Mouse (Mus musculus) erythroblast, embryonic 14.5 days (primary cell): ENCODE results near the gene D630045J12Rik. TPM values are rescaled to one million over a fixed set of nuclear protein-coding genes. Genes with fewer than 3 reads are reported as not detected.

Experiments
- H3K27me3 ChIP-seq: 2 replicates; pipeline ENCODE4 v1.6.1; 2012; ENCODE audit warnings: inconsistent platforms; ENCODE audit not compliant: control insufficient read depth
- H3K36me3 ChIP-seq: 2 replicates; pipeline ENCODE4 v1.6.1; 2012; ENCODE audit warnings: mild to moderate bottlenecking, inconsistent platforms; ENCODE audit not compliant: control insufficient read depth
- H3K4me1 ChIP-seq: 2 replicates; pipeline ENCODE4 v1.6.1; 2012; ENCODE audit warnings: inconsistent platforms; ENCODE audit not compliant: control insufficient read depth
- H3K4me3 ChIP-seq: replicated peaks from 2 replicates; pipeline ENCODE3; 2012; ENCODE audit warnings: moderate library complexity, mild to moderate bottlenecking, inconsistent platforms
- H3K9me3 ChIP-seq: 2 replicates; pipeline ENCODE4 v1.6.1; 2012; ENCODE audit warnings: low read length, inconsistent platforms, mixed read lengths; ENCODE audit not compliant: control insufficient read depth
- GATA1 ChIP-seq: IDR thresholded peaks from 2 replicates; pipeline ENCODE4 v1.6.1; 2012; ENCODE audit warnings: low read length, inconsistent platforms, mixed read lengths
- TAL1 ChIP-seq: IDR thresholded peaks from 3 replicates; pipeline ENCODE4 v1.6.1; 2012; ENCODE audit warnings: low read length, inconsistent platforms, mixed read lengths
- polyA plus RNA-seq: library from polyadenylated mRNA; stranded (reverse); fragments of >175 nt; gene quantifications from 2 replicates; pipeline ENCODE4 v1.2.3, GENCODE M21; 2012

D630045J12Rik gene
- polyA plus RNA-seq, 1 experiment, result under 0.01 TPM

DNA sequence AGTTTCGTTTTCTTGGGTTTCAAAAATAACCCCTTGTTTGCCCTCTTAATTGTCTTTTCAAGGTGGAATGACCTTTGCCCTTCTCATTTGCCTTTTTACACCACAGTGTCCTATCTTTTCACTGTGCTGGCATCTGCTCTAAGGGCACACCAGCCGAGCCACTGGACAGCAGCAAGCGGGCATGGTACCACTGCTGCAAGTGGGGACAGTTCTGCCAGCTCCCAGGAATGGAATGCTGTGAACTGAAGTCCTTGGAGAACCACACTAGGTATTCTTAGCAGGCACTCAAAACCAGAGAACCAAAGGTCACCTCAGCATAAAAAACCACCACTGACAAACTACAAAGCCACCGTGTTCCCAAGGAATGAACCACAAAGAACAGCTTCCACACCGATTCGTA is 131.0 kb downstream of the D630045J12Rik start:
- no peaks in the 10 kb centered on the region for H3K36me3 ChIP-seq
- TF ChIP-seq GATA1 (no peak), TAL1 (no peak)
- no peaks in the 10 kb centered on the region for H3K27me3 ChIP-seq
- no peak overlapping the region for H3K4me3 ChIP-seq
- peaks cover 4% of the 10 kb centered on the region; the same call in 1 of the 2 replicates for H3K4me1 ChIP-seq
- no peaks in the 10 kb centered on the region for H3K9me3 ChIP-seq

- H3K4me3 ChIP-seq, result no peak overlapping the region
- no peak for TF ChIP-seq TAL1
- no peak for TF ChIP-seq GATA1
Measured at GRCm38 (mm10) chr6:38121843-38122242, 132.0 kb downstream of the D630045J12Rik start.

GRCm38 (mm10) chr6:38120681-38121371 is 133.0 kb downstream of the D630045J12Rik start:
- H3K27me3 ChIP-seq, result no peaks in the 10 kb centered on the region
- no peaks in the 10 kb centered on the region for H3K9me3 ChIP-seq
- no peak overlapping the region for H3K4me3 ChIP-seq
- H3K36me3 ChIP-seq, result no peaks in the 10 kb centered on the region
- no peak for TF ChIP-seq GATA1
- no peak for TF ChIP-seq TAL1
- H3K4me1 ChIP-seq, result no peaks in the 10 kb centered on the region

More at GRCm38 (mm10) chr6:38121843-38122242, 132.0 kb downstream of the D630045J12Rik start:
- no peaks in the 10 kb centered on the region for H3K36me3 ChIP-seq
- H3K9me3 ChIP-seq, result no peaks in the 10 kb centered on the region
- peaks cover 4% of the 10 kb centered on the region; the same call in 1 of the 2 replicates for H3K4me1 ChIP-seq
- H3K27me3 ChIP-seq, result no peaks in the 10 kb centered on the region

DNA sequence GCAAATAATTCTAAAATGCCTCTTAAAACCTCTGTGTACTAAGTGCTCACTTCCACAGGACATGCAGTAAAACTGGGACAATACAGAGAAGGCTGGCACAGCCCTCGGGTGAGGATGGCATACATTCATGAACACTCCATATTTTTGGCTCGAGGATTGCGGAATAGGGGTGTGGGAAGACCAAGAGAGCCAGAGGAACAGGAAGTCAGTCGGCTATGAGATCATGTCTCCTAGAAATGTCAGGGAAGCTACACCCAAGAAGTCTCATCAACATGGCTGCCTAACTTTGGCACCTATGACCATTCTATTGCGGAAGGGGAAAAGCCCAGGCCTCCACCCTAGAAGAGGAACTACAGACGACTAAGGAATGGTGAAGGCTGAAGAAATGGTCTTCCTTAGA is 135.5 kb downstream of the D630045J12Rik start:
- Histone ChIP-seq H3K9me3 (no peaks in the 10 kb centered on the region), H3K4me1 (no peaks in the 10 kb centered on the region), H3K27me3 (no peaks in the 10 kb centered on the region), H3K36me3 (no peaks in the 10 kb centered on the region), H3K4me3 (no peak overlapping the region)
- TF ChIP-seq GATA1 (no peak), TAL1 (no peak)

- no peak for TF ChIP-seq GATA1
- no peak for TF ChIP-seq TAL1
- H3K4me1 ChIP-seq, result no peaks in the 10 kb centered on the region
- no peaks in the 10 kb centered on the region for H3K36me3 ChIP-seq
- no peaks in the 10 kb centered on the region for H3K9me3 ChIP-seq
- H3K27me3 ChIP-seq, result no peaks in the 10 kb centered on the region
- H3K4me3 ChIP-seq, result no peak overlapping the region
Measured at GRCm38 (mm10) chr6:38116107-38116770, 137.6 kb downstream of the D630045J12Rik start.

GRCm38 (mm10) chr6:38110859-38111258 is 142.9 kb downstream of the D630045J12Rik start:
- H3K4me1 ChIP-seq, result no peaks in the 10 kb centered on the region

DNA sequence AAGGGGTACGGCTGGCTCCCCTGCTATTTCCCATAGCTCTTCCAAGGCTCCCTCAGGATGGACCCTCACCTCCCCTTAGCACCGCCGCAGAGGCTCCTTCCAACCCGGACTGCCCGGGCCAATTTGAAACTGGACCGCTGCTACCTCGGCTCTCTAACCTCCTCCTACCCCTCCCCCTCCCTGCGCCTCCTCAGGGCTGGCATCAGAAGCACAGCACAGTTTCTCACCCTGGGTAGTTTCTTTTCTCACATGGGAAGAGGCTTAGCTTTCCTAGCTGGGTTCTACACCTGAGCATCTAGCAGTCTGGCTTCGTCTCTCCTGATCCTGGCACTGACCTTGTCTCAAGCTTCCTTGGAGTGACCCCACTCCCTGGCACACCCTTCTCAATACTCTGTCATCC is 143.9 kb downstream of the D630045J12Rik start:
- peaks cover 6% of the 10 kb centered on the region for H3K27me3 ChIP-seq
- TF ChIP-seq GATA1 (no peak), TAL1 (no peak)
- H3K4me1 ChIP-seq, result no peaks in the 10 kb centered on the region
- no peaks in the 10 kb centered on the region for H3K9me3 ChIP-seq
- no peak overlapping the region for H3K4me3 ChIP-seq
- no peaks in the 10 kb centered on the region for H3K36me3 ChIP-seq

More at GRCm38 (mm10) chr6:38110859-38111258, 142.9 kb downstream of the D630045J12Rik start:
- Histone ChIP-seq H3K27me3 (peaks cover 6% of the 10 kb centered on the region), H3K9me3 (no peaks in the 10 kb centered on the region), H3K4me3 (no peak overlapping the region), H3K36me3 (no peaks in the 10 kb centered on the region)
- no peak for TF ChIP-seq GATA1
- TF ChIP-seq TAL1, result no peak

DNA sequence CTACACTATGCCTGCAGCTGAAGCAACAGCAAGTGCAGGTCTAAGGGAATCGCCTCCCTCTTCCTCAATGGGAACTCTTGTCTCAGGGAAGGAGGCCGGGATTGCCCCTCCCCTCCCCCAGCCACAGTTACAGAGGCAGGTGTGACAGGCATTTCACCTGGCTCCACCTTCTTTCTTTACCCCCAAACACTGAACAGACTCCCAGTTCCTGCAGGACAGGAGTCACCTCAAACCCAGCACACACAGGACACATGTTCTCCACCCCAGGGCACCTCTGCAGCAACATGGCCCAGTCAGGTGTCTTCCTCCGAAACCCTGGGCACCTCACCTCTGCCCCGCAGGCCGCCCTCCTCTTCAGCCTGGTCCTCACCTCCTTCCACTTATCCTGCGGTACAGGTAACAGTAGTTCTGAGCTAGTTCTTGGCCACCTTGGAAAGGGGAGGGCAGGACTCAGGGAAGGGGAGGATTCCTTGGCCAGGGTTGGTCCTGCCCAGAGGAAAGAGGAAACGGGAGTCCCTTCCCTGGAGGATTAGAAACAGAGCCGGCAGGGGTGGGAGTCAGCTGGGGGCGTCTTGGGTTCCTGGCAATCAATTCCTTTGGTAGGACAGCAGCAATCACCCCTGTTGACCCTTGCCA is 144.5 kb downstream of the D630045J12Rik start, which contains the start of gene Tmem213:
TSS of gene Tmem213 (plus strand) at position 96 of the 636 bp plus-strand sequence.
- Histone ChIP-seq H3K4me3 (no peak within 1 kb of the TSS), H3K27me3 (peaks cover 6% of the 10 kb centered on the region), H3K9me3 (no peaks in the 10 kb centered on the region), H3K36me3 (no peaks in the 10 kb centered on the region), H3K4me1 (no peaks in the 10 kb centered on the region)
- TF ChIP-seq TAL1 (no peak), GATA1 (no peak)

DNA sequence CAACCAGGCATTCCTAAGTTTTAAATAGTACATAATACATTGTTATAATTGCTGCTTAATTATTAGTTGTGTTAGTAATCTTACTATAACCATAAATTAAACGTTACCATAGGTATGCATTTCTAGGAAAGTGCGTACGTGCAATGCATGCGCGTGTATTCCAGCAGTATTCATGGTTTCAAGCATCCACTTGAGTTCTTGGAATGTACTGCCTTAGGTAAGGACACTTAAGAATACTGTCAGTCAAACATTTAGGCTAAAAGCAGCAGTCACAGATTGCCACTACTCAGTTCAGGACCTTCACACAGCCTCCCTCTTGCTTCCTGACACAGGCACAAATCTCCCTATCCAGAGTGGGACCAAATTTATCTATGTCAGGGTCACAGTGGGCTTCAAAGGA is 145.4 kb downstream of the D630045J12Rik start:
- H3K36me3 ChIP-seq, result no peaks in the 10 kb centered on the region
- H3K4me3 ChIP-seq, result no peak overlapping the region
- no peak for TF ChIP-seq GATA1
- no peak for TF ChIP-seq TAL1
- H3K27me3 ChIP-seq, result peaks cover 6% of the 10 kb centered on the region
- H3K9me3 ChIP-seq, result no peaks in the 10 kb centered on the region
- H3K4me1 ChIP-seq, result peaks cover 4% of the 10 kb centered on the region
